Mouse (Mus musculus): Measurements from ENCODE around the gene Snx29.

DNA sequence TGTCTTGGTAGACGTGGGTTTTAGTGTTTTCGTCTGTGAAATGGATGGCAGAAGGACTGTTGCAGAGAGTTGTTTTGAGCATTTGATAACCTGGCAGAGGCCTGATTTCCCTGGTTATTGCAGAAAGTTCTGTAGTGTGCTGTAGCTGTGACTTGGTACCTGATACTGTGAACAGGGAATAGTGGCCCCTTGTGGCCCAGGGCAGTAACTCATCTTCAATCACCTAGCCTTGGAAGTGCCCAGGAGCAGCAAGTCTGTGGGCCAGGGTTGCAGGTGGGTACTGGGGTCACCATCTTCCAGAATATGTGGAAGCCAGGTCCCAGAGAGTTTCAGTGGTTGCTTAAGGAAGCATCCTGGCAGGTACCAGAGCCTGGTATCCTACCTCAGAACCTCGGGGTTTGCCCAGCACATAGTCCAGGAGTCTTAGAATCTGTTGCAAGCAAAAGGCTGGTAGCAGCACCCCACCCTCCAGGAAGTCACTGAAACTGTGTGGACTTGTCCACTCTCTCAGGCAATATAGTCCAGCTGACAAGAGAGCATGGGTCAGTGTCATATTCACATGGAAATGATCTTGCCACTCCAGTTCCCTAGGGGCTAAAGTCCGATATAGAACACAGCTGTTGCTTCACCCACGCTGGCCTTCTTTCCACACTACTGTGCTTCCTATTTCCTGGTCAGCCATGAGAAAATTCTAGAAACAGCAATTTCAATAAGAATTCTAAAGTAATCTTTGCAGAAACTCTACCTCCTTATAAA, 281.1 kb downstream of the Snx29 start:
- TF ChIP-seq CTCF (conservative IDR thresholded peaks at IDR 0.05; ENCODE audit: low read length) (peak; percentile 55), POU5F1 (IDR thresholded peaks at IDR 0.05; ENCODE audit: borderline replicate concordance, low read length) (no peak), NANOG (IDR thresholded peaks at IDR 0.05; ENCODE audit: borderline replicate concordance, low read length) (no peak)

Data from E14TG2a.4 (cell line).